Mouse (Mus musculus): ENCODE data around the gene Mrtfb. TPM values are rescaled to one million over a fixed set of nuclear protein-coding genes. Genes with fewer than 3 reads are reported as not detected.
A peak's percentile ranks its signal among the peaks of the same experiment; 100 is the strongest.

Mrtfb gene
- total and polyA plus RNA-seq, 3 experiments: 8.3 to 27.1 (median 24.9) TPM

GRCm38 (mm10) chr16:13323751-13324150 is 67.5 kb downstream of the Mrtfb start:
- no peak overlapping the region for H3K9ac ChIP-seq (ENCODE audit: low read depth, low read length)
- WGBS: 16% methylated on average over 6 of the region's 6 CpGs
- no peak for TF ChIP-seq CTCF (IDR thresholded peaks at IDR 0.05)
- TF ChIP-seq POLR2A (IDR thresholded peaks at IDR 0.05; ENCODE audit: insufficient read depth, low read depth, low read length): no peak
- no peak for TF ChIP-seq EP300 (IDR thresholded peaks at IDR 0.05; ENCODE audit: insufficient read depth, low read depth, low read length)
- peaks cover 5% of the 10 kb centered on the region for H3K4me1 ChIP-seq (ENCODE audit: control insufficient read depth, insufficient read depth, low read length)
- H3K27ac ChIP-seq: peak overlapping the region; percentile 36; the same call in 1 of the 2 replicates
- peaks cover 1% of the 10 kb centered on the region for H3K79me2 ChIP-seq (replicated peaks; ENCODE audit: control insufficient read depth, insufficient read depth, low read length)
- H3K27me3 ChIP-seq (ENCODE audit: control insufficient read depth, insufficient read depth, low read length): no peaks in the 10 kb centered on the region
- no peak for DNase-seq
- intact Hi-C loops (cut with DNase I): no loop called here
- no peak overlapping the region for H3K4me3 ChIP-seq
- peaks cover 21% of the 10 kb centered on the region for H3K36me3 ChIP-seq (ENCODE audit: control insufficient read depth, insufficient read depth, low read length)

GRCm38 (mm10) chr16:13326622-13327021 is 70.3 kb downstream of the Mrtfb start:
- 65% methylated on average over 3 of the region's 3 CpGs for WGBS
- no peaks in the 10 kb centered on the region for H3K79me2 ChIP-seq (replicated peaks; ENCODE audit: control insufficient read depth, insufficient read depth, low read length)
- intact Hi-C loops (cut with DNase I): no loop called here
- H3K4me3 ChIP-seq: no peak overlapping the region
- no peak overlapping the region for H3K27ac ChIP-seq
- no peaks in the 10 kb centered on the region for H3K27me3 ChIP-seq (ENCODE audit: control insufficient read depth, insufficient read depth, low read length)
- peaks cover 16% of the 10 kb centered on the region for H3K4me1 ChIP-seq (ENCODE audit: control insufficient read depth, insufficient read depth, low read length)
- TF ChIP-seq POLR2A (IDR thresholded peaks at IDR 0.05; ENCODE audit: insufficient read depth, low read depth, low read length) (no peak), EP300 (IDR thresholded peaks at IDR 0.05; ENCODE audit: insufficient read depth, low read depth, low read length) (no peak), CTCF (IDR thresholded peaks at IDR 0.05) (no peak)
- H3K9ac ChIP-seq (ENCODE audit: low read depth, low read length): no peak overlapping the region
- H3K36me3 ChIP-seq (ENCODE audit: control insufficient read depth, insufficient read depth, low read length): peaks cover 25% of the 10 kb centered on the region
- no peak for DNase-seq

- Histone ChIP-seq H3K4me3 (no peak overlapping the region), H3K27me3 (ENCODE audit: control insufficient read depth, insufficient read depth, low read length) (no peaks in the 10 kb centered on the region), H3K79me2 (replicated peaks; ENCODE audit: control insufficient read depth, insufficient read depth, low read length) (no peaks in the 10 kb centered on the region), H3K27ac (no peak overlapping the region), H3K9ac (ENCODE audit: low read depth, low read length) (no peak overlapping the region), H3K36me3 (ENCODE audit: control insufficient read depth, insufficient read depth, low read length) (peaks cover 22% of the 10 kb centered on the region), H3K4me1 (ENCODE audit: control insufficient read depth, insufficient read depth, low read length) (peaks cover 17% of the 10 kb centered on the region)
- intact Hi-C loops (cut with DNase I): no loop called here
- WGBS: 88% methylated on average over 4 of the region's 4 CpGs
- TF ChIP-seq CTCF (IDR thresholded peaks at IDR 0.05) (no peak), POLR2A (IDR thresholded peaks at IDR 0.05; ENCODE audit: insufficient read depth, low read depth, low read length) (no peak), EP300 (IDR thresholded peaks at IDR 0.05; ENCODE audit: insufficient read depth, low read depth, low read length) (no peak)
- no peak for DNase-seq
Observed at GRCm38 (mm10) chr16:13328646-13329045, 72.4 kb downstream of the Mrtfb start.

GRCm38 (mm10) chr16:13329640-13330039 is 73.4 kb downstream of the Mrtfb start:
- Histone ChIP-seq H3K36me3 (ENCODE audit: control insufficient read depth, insufficient read depth, low read length) (peaks cover 19% of the 10 kb centered on the region), H3K27ac (peak overlapping the region; percentile 57), H3K4me3 (no peak overlapping the region), H3K79me2 (replicated peaks; ENCODE audit: control insufficient read depth, insufficient read depth, low read length) (no peaks in the 10 kb centered on the region), H3K9ac (ENCODE audit: low read depth, low read length) (no peak overlapping the region), H3K4me1 (ENCODE audit: control insufficient read depth, insufficient read depth, low read length) (peaks cover 19% of the 10 kb centered on the region), H3K27me3 (ENCODE audit: control insufficient read depth, insufficient read depth, low read length) (no peaks in the 10 kb centered on the region)
- intact Hi-C loops (cut with DNase I): loop anchor here (5.0 kb wide), 2 partner anchors 72 to 167 kb away; partner anchors contain the start of gene Mrtfb
- WGBS: 42% methylated on average over 3 of the region's 3 CpGs
- no peak for DNase-seq
- TF ChIP-seq EP300 (IDR thresholded peaks at IDR 0.05; ENCODE audit: insufficient read depth, low read depth, low read length): no peak
- no peak for TF ChIP-seq CTCF (IDR thresholded peaks at IDR 0.05)
- TF ChIP-seq POLR2A (IDR thresholded peaks at IDR 0.05; ENCODE audit: insufficient read depth, low read depth, low read length): no peak

GRCm38 (mm10) chr16:13330221-13330659 is 74.0 kb downstream of the Mrtfb start:
- no peak overlapping the region for H3K9ac ChIP-seq (ENCODE audit: low read depth, low read length)
- peaks cover 19% of the 10 kb centered on the region for H3K36me3 ChIP-seq (ENCODE audit: control insufficient read depth, insufficient read depth, low read length)
- H3K4me1 ChIP-seq (ENCODE audit: control insufficient read depth, insufficient read depth, low read length): peaks cover 19% of the 10 kb centered on the region
- no peaks in the 10 kb centered on the region for H3K79me2 ChIP-seq (replicated peaks; ENCODE audit: control insufficient read depth, insufficient read depth, low read length)
- peak overlapping the region; percentile 57 for H3K27ac ChIP-seq
- no peak overlapping the region for H3K4me3 ChIP-seq
- TF ChIP-seq CTCF (IDR thresholded peaks at IDR 0.05) (no peak), POLR2A (IDR thresholded peaks at IDR 0.05; ENCODE audit: insufficient read depth, low read depth, low read length) (no peak), EP300 (IDR thresholded peaks at IDR 0.05; ENCODE audit: insufficient read depth, low read depth, low read length) (no peak)
- no peaks in the 10 kb centered on the region for H3K27me3 ChIP-seq (ENCODE audit: control insufficient read depth, insufficient read depth, low read length)
- 40% methylated on average over 6 of the region's 6 CpGs for WGBS
- DNase-seq: peak; percentile 48 to 51
- intact Hi-C loops (cut with DNase I): loop anchor here (5.0 kb wide), 2 partner anchors 73 to 168 kb away; partner anchors contain the start of gene Mrtfb

GRCm38 (mm10) chr16:13331898-13332297 is 75.6 kb downstream of the Mrtfb start:
- H3K27ac ChIP-seq: no peak overlapping the region
- WGBS: 37% methylated on average over 3 of the region's 3 CpGs
- H3K36me3 ChIP-seq (ENCODE audit: control insufficient read depth, insufficient read depth, low read length): peaks cover 12% of the 10 kb centered on the region
- TF ChIP-seq EP300 (IDR thresholded peaks at IDR 0.05; ENCODE audit: insufficient read depth, low read depth, low read length) (no peak), CTCF (IDR thresholded peaks at IDR 0.05) (no peak; the same call in 1 of the 2 replicates), POLR2A (IDR thresholded peaks at IDR 0.05; ENCODE audit: insufficient read depth, low read depth, low read length) (no peak)
- H3K79me2 ChIP-seq (replicated peaks; ENCODE audit: control insufficient read depth, insufficient read depth, low read length): no peaks in the 10 kb centered on the region
- H3K27me3 ChIP-seq (ENCODE audit: control insufficient read depth, insufficient read depth, low read length): no peaks in the 10 kb centered on the region
- H3K4me3 ChIP-seq: no peak overlapping the region
- H3K4me1 ChIP-seq (ENCODE audit: control insufficient read depth, insufficient read depth, low read length): peaks cover 17% of the 10 kb centered on the region
- DNase-seq: no peak
- no peak overlapping the region for H3K9ac ChIP-seq (ENCODE audit: low read depth, low read length)
- intact Hi-C loops (cut with DNase I): loop anchor here (5.0 kb wide), 2 partner anchors 75 to 170 kb away; partner anchors contain the start of gene Mrtfb

Data from heart, adult 2 months (tissue).